Mouse (Mus musculus): Measurements from ENCODE around the gene H2-Q4.
A peak's percentile ranks its signal among the peaks of the same experiment; 100 is the strongest.
"Not testable (repeated sequence)": the region's sequence is repeated elsewhere in the genome, so short reads cannot be mapped to it uniquely, and the experiment has no call there.

The H2-Q4 gene

GRCm38 (mm10) chr17:35420206-35420810 lies 40.9 kb downstream of the H2-Q4 start:
- DNase-seq (ENCODE audit: low read depth, low spot score): peak; percentile 46

DNA sequence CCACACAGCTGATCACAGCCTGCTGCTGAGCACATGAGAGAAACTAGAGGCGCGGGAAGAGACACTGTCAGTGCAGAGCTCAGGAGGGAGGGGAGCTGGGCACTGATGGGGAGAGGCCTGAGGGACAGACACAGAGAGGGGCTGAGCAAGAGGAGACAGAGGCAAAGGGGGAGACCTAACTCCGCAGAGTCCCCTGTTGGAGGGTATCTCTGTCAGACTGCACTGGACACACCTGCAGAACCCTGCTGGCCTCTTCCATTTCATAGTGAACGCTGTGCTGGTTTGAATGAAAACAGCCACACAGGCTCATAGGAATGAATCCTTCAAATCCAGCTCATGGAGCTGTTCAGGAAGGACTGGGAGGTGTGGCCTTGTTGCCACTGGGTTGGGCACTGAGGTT lies 41.9 kb downstream of the H2-Q4 start:
- not testable (repeated sequence) for DNase-seq (ENCODE audit: low read depth, low spot score)

- not testable (repeated sequence) for DNase-seq (ENCODE audit: low read depth, low spot score)
Observed at GRCm38 (mm10) chr17:35422360-35422759, 42.9 kb downstream of the H2-Q4 start.

GRCm38 (mm10) chr17:35423131-35423810 lies 43.9 kb downstream of the H2-Q4 start:
- not testable (repeated sequence) for DNase-seq (ENCODE audit: low read depth, low spot score)

- DNase-seq (ENCODE audit: low read depth, low spot score): not testable (repeated sequence)
Observed at GRCm38 (mm10) chr17:35424106-35424505, 44.7 kb downstream of the H2-Q4 start.

GRCm38 (mm10) chr17:35424624-35425416 lies 45.4 kb downstream of the H2-Q4 start, which contains the start of gene H2-Q6:
Gene H2-Q6 (plus strand): TSS chr17:35424850.
- DNase-seq (ENCODE audit: low read depth, low spot score): peak; percentile 57

DNA sequence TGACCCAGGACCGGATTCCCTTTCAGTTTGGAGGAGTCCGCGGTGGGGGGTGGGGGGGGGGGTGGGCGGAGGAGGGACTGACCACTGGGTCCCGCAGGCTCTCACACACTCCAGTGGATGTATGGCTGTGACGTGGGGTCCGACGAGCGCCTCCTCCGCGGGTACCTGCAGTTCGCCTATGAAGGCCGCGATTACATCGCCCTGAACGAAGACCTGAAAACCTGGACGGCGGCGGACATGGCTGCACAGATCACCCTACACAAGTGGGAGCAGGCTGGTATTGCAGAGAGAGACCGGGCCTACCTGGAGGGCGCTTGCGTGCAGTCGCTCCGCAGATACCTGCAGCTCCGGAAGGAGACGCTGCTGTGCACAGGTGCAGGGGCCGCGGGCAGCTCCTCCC lies 46.1 kb downstream of the H2-Q4 start:
- not testable (repeated sequence) for DNase-seq (ENCODE audit: low read depth, low spot score)

DNA sequence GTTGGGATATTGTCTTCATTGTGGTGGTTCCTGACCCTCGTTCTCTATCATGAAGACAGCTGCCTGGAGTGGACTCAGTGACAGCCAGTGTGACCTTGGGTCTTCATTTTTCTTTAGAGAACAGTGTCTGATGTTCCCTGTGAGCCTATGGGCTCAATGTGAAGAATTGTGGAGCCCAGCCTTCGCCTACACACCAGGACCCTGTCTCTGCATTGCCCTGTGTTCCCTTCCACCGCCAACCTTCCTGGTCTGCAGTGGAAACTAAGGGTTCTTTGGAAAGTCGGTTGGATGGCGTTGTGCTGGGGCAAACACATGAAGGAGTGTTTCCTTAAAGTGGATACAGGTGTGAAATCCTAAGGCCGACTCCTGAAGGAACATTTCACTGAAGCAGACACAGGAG lies 49.5 kb downstream of the H2-Q4 start:
- DNase-seq (ENCODE audit: low read depth, low spot score): not testable (repeated sequence)

DNA sequence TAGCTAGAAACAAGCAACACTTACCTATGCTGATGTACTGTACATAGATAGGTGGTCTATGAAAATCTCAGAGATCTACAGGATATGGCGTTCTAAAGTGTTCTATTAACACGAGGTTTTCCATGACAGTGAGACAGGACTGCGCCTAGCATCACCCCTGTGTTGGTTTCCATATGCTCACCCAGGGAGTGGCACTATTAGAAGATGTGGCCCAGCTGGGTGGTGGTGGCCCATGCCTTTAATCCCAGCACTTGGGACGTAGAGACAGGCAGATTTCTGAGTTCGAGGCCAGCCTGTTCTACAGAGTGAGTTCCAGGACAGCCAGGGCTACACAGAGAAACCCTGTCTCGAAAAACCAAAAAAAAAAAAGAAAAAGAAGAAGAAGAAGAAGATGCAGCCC lies 51.3 kb downstream of the H2-Q4 start:
- not testable (repeated sequence) for DNase-seq (ENCODE audit: low read depth, low spot score)

GRCm38 (mm10) chr17:35432167-35432566 lies 52.8 kb downstream of the H2-Q4 start:
- not testable (repeated sequence) for DNase-seq (ENCODE audit: low read depth, low spot score)

DNA sequence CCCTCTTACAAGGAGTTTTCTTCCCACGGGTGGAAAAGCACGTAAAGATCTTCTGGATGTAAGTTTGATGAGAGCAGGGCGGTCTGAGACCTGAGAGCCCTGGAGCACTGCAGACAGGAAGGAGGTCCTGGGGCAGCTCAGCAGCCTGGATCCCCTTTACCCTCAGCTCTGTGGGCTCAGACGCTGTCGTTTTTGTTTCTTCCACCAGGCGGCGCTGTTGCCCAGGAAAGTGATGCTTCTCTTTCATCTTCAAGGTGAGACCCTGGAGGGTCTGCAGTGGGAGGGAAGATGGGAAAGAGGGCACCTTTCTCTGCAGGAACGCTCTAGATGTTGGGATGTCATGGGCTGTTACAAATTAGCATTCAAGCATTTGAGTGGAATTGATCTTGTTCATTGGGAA lies 55.4 kb downstream of the H2-Q4 start:
- DNase-seq (ENCODE audit: low read depth, low spot score): peak; percentile 35
